Mouse (Mus musculus): ENCODE measurements around the gene Rap1a. TPM values are rescaled to one million over a fixed set of nuclear protein-coding genes. Genes with fewer than 3 reads are reported as not detected.

Gene Rap1a
- total RNA-seq, 2 experiments from 2014 or later = 73.8 to 91.7 TPM

- peak; percentile 98 for ATAC-seq (replicated peaks; ENCODE audit: low FRiP score, low TSS enrichment, poor library complexity, severe bottlenecking)
Observed at GRCm38 (mm10) chr3:105808179-105809037, 7.3 kb upstream of the Rap1a start.

DNA sequence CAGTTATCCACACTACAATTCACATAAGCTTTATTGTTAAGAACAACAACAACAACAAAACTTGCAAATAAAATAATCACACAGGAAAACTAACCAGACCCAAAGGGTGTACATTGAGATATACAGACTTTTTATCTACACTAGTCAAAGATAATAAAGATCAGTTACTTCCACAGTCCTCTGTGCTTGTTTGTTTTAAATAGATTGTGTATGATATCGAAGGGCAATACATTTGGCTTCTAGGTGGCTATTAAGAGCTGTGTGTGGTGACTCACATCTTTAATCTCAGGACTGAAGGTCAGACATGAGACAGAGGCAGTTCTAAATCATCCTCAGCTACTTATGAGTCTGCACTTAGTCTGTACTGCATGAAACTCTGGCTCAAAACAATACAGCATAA, 6.5 kb upstream of the Rap1a start:
- peak; percentile 20; the same call in 1 of the 2 replicates for ATAC-seq (replicated peaks; ENCODE audit: low FRiP score, low TSS enrichment, poor library complexity, severe bottlenecking)

- ATAC-seq (replicated peaks; ENCODE audit: low FRiP score, low TSS enrichment, poor library complexity, severe bottlenecking) = no peak
Observed at GRCm38 (mm10) chr3:105806519-105807249, 5.5 kb upstream of the Rap1a start.

DNA sequence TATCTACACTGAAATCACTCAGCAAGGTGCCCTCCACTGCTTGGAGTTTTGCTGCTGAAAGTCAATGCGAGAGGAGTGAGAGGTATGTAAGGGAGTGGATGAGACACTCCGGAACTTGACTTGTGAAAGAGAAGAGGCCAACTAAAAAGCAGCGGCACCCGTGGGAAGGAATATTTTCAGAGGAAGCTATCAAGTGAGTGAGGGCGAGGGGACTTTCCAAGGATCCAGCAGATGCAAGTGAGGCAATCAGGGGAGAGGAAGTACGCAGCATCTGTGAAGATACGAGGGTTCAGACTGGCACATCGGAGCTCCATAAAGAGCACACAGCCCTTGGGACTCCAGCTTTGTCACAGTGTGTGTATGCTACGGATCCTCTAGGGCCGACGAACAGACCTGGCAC, 2.5 kb upstream of the Rap1a start:
- no peak for ATAC-seq (replicated peaks; ENCODE audit: low FRiP score, low TSS enrichment, poor library complexity, severe bottlenecking)

GRCm38 (mm10) chr3:105800675-105801190, 403 bp downstream of the Rap1a start:
- peak; percentile 32 for ATAC-seq (replicated peaks; ENCODE audit: low FRiP score, low TSS enrichment, poor library complexity, severe bottlenecking)

- peak; percentile 16; the same call in 1 of the 2 replicates for ATAC-seq (replicated peaks; ENCODE audit: low FRiP score, low TSS enrichment, poor library complexity, severe bottlenecking)
Observed at GRCm38 (mm10) chr3:105800156-105800674, 921 bp downstream of the Rap1a start.

GRCm38 (mm10) chr3:105799375-105799774, 1.8 kb downstream of the Rap1a start:
- no peak for ATAC-seq (replicated peaks; ENCODE audit: low FRiP score, low TSS enrichment, poor library complexity, severe bottlenecking)

GRCm38 (mm10) chr3:105798770-105799169, 2.4 kb downstream of the Rap1a start:
- ATAC-seq (replicated peaks; ENCODE audit: low FRiP score, low TSS enrichment, poor library complexity, severe bottlenecking) = 0 out of 2 replicates have a peak, but pooled peaks have one; percentile 21

- no peak for ATAC-seq (replicated peaks; ENCODE audit: low FRiP score, low TSS enrichment, poor library complexity, severe bottlenecking)
Observed at GRCm38 (mm10) chr3:105797427-105797826, 3.7 kb downstream of the Rap1a start.

DNA sequence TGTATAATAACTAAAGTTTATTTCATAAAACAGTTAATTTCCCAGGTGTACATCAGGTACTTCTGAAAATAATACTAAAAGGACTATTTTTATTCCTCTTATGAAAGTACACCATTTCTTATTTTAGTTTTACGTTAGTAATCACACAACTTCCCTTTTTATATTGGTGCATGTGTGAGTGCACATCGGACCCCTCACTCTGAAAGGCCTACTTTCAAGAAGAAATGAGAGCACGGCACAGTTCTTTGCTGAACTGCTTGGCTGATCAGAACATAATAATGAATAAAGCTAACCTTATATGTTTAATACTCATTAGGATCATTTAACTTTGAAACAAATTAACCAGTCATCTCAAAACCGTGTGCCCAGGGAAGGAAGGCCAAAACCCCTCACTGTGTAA, 4.4 kb downstream of the Rap1a start:
- ATAC-seq (replicated peaks; ENCODE audit: low FRiP score, low TSS enrichment, poor library complexity, severe bottlenecking) = no peak

- ATAC-seq (replicated peaks; ENCODE audit: low FRiP score, low TSS enrichment, poor library complexity, severe bottlenecking) = no peak
Observed at GRCm38 (mm10) chr3:105794309-105794708, 6.8 kb downstream of the Rap1a start.

GRCm38 (mm10) chr3:105792309-105792708, 8.8 kb downstream of the Rap1a start:
- no peak for ATAC-seq (replicated peaks; ENCODE audit: low FRiP score, low TSS enrichment, poor library complexity, severe bottlenecking)

DNA sequence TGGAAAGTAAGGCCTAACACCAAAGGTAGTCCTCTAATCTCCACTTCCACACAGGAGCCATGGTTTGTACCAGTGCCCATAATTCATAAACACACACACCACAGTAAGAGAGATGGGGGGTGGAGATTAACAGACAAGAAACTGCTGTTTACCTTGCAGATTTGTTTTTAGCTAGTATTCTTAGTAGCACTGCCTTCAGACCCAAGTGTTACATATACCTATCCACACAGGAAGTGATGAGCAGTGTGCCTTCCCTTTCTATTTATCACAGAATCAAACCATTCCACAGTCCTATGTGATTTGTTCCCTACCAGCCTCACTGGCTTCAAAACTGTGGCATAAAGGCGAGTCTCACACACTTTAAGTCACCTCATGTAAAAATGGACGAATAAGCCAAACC, 10.0 kb downstream of the Rap1a start:
- peak; percentile 57 for ATAC-seq (replicated peaks; ENCODE audit: low FRiP score, low TSS enrichment, poor library complexity, severe bottlenecking)

- ATAC-seq (replicated peaks; ENCODE audit: low FRiP score, low TSS enrichment, poor library complexity, severe bottlenecking) = no peak
Observed at GRCm38 (mm10) chr3:105790338-105790737, 10.8 kb downstream of the Rap1a start.

GRCm38 (mm10) chr3:105789776-105790175, 11.4 kb downstream of the Rap1a start:
- ATAC-seq (replicated peaks; ENCODE audit: low FRiP score, low TSS enrichment, poor library complexity, severe bottlenecking) = no peak

- ATAC-seq (replicated peaks; ENCODE audit: low FRiP score, low TSS enrichment, poor library complexity, severe bottlenecking) = no peak
Observed at GRCm38 (mm10) chr3:105787328-105787727, 13.8 kb downstream of the Rap1a start.

DNA sequence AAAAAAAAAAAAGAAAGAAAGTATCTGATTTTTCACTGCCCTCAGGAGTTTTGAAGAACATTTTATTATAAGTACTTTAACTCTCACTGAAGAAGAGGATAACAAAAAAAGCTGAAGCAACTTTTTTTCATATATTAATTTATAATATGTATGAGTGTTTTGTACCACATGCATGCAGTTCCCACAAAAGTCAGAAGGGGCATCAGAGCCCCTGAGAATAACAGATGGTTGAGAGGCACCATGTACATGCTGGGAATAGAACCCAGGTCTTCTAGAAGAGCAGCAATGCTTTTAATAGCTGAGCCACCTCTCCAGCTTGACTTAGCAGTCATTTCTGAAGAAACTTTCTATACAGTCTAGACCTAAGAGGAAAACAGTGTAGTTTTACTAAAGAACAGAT, 15.3 kb downstream of the Rap1a start:
- peak; percentile 46; the same call in 1 of the 2 replicates for ATAC-seq (replicated peaks; ENCODE audit: low FRiP score, low TSS enrichment, poor library complexity, severe bottlenecking)

DNA sequence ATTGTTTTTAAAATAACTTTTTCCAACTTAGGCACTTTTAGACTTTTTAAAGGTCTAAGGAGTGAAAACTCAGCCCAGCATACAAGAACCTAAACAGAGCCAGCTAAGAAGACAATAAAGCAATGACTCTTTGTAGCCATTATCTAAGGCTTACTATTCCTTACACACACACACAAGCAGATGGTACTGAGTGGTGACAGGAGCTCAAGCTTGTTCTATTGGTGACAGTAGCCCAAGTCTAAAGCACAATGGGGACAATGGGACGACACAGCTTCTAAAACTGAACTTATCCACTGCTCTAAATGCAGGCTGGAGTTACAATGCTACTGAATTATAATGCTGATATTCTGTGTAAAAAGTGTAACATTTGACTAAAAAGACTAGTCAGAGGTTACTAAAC, 17.3 kb downstream of the Rap1a start:
- 0 out of 2 replicates have a peak, but pooled peaks have one; percentile 51 for ATAC-seq (replicated peaks; ENCODE audit: low FRiP score, low TSS enrichment, poor library complexity, severe bottlenecking)

GRCm38 (mm10) chr3:105782406-105782805, 18.7 kb downstream of the Rap1a start:
- no peak for ATAC-seq (replicated peaks; ENCODE audit: low FRiP score, low TSS enrichment, poor library complexity, severe bottlenecking)

DNA sequence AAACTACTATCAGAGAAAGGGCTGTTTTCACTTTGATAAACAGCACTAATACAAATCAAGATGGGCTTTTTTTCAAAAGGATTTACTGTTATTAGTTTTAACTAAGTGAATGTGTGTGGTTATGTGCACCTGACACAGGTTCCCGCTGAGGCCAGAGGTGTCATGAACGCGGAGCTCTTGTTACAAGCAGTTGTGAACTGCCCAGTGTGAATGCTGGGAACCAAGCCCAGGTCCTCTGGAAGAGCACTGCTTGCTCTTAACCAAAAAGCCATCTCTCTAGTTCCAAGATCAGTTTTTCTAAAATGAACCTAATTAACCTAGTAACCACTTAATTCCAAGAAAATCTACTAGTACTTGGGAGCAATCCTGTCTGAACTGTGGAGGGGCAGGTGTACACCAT, 23.1 kb downstream of the Rap1a start:
- ATAC-seq (replicated peaks; ENCODE audit: low FRiP score, low TSS enrichment, poor library complexity, severe bottlenecking) = no peak
